Mouse (Mus musculus): ENCODE data around the gene Ccdc142. TPM values are rescaled to one million over a fixed set of nuclear protein-coding genes. Genes with fewer than 3 reads are reported as not detected.

The Ccdc142 gene
- total and polyA plus RNA-seq, 2 experiments, result 3.0 to 5.4 TPM

- H3K4me3 ChIP-seq (ENCODE audit: insufficient read depth, low read depth, low read length), result peak within 1 kb of the TSS; percentile 97
- no peaks in the 10 kb centered on the region; the same call in 1 of the 2 replicates for H3K36me3 ChIP-seq (ENCODE audit: control insufficient read depth, insufficient read depth, low read length)
- H3K79me2 ChIP-seq (ENCODE audit: control insufficient read depth, insufficient read depth, low read length), result no peaks in the 10 kb centered on the region
- H3K27me3 ChIP-seq (ENCODE audit: control insufficient read depth, insufficient read depth, low read length), result no peaks in the 10 kb centered on the region
- H3K4me1 ChIP-seq (ENCODE audit: control insufficient read depth, insufficient read depth, low read length), result peaks cover 7% of the 10 kb centered on the region
- no peak for DNase-seq (ENCODE audit: extremely low read depth, low read depth, low spot score)
- TF ChIP-seq CTCF (IDR thresholded peaks at IDR 0.05; ENCODE audit: low read depth, low read length) (no peak), POLR2A (IDR thresholded peaks at IDR 0.05; ENCODE audit: extremely low read depth, insufficient read depth, low read length) (no peak)
- peak within 1 kb of the TSS; percentile 66 for H3K27ac ChIP-seq (replicated peaks; ENCODE audit: insufficient read depth, low read depth, low read length)
- peak within 1 kb of the TSS; percentile 96 for H3K9ac ChIP-seq (ENCODE audit: low read depth, low read length)
- 20% methylated on average over 5 of the region's 5 CpGs for WGBS
Observed at GRCm38 (mm10) chr6:83125331-83125730, 23.9 kb downstream of the Ccdc142 start, which contains the start of gene Ino80b. Ino80b (minus strand) TSS chr6:83125431.

GRCm38 (mm10) chr6:83127419-83127818 lies 26.0 kb downstream of the Ccdc142 start:
- DNase-seq (ENCODE audit: extremely low read depth, low read depth, low spot score), result no peak
- TF ChIP-seq CTCF (IDR thresholded peaks at IDR 0.05; ENCODE audit: low read depth, low read length) (no peak; the same call in 1 of the 2 replicates), POLR2A (IDR thresholded peaks at IDR 0.05; ENCODE audit: extremely low read depth, insufficient read depth, low read length) (no peak)
- Histone ChIP-seq H3K79me2 (ENCODE audit: control insufficient read depth, insufficient read depth, low read length) (no peaks in the 10 kb centered on the region), H3K27ac (replicated peaks; ENCODE audit: insufficient read depth, low read depth, low read length) (no peak overlapping the region), H3K36me3 (ENCODE audit: control insufficient read depth, insufficient read depth, low read length) (no peaks in the 10 kb centered on the region; the same call in 1 of the 2 replicates), H3K4me3 (ENCODE audit: insufficient read depth, low read depth, low read length) (no peak overlapping the region), H3K9ac (ENCODE audit: low read depth, low read length) (no peak overlapping the region), H3K27me3 (ENCODE audit: control insufficient read depth, insufficient read depth, low read length) (no peaks in the 10 kb centered on the region), H3K4me1 (ENCODE audit: control insufficient read depth, insufficient read depth, low read length) (peaks cover 10% of the 10 kb centered on the region)
- WGBS, result 96% methylated on average over 5 of the region's 5 CpGs

GRCm38 (mm10) chr6:83131469-83132034 lies 30.2 kb downstream of the Ccdc142 start:
- peak; percentile 98 for DNase-seq (ENCODE audit: extremely low read depth, low read depth, low spot score)
- Histone ChIP-seq H3K4me3 (ENCODE audit: insufficient read depth, low read depth, low read length) (no peak overlapping the region), H3K79me2 (ENCODE audit: control insufficient read depth, insufficient read depth, low read length) (no peaks in the 10 kb centered on the region), H3K27ac (replicated peaks; ENCODE audit: insufficient read depth, low read depth, low read length) (peak overlapping the region; percentile 69), H3K4me1 (ENCODE audit: control insufficient read depth, insufficient read depth, low read length) (peaks cover 19% of the 10 kb centered on the region), H3K9ac (ENCODE audit: low read depth, low read length) (peak overlapping the region; percentile 31), H3K36me3 (ENCODE audit: control insufficient read depth, insufficient read depth, low read length) (no peaks in the 10 kb centered on the region), H3K27me3 (ENCODE audit: control insufficient read depth, insufficient read depth, low read length) (no peaks in the 10 kb centered on the region)
- TF ChIP-seq CTCF (IDR thresholded peaks at IDR 0.05; ENCODE audit: low read depth, low read length) (no peak), POLR2A (IDR thresholded peaks at IDR 0.05; ENCODE audit: extremely low read depth, insufficient read depth, low read length) (no peak)
- WGBS, result 14% methylated on average over 6 of the region's 6 CpGs

GRCm38 (mm10) chr6:83132176-83132919 lies 30.9 kb downstream of the Ccdc142 start:
- peak overlapping the region; percentile 60 for H3K27ac ChIP-seq (replicated peaks; ENCODE audit: insufficient read depth, low read depth, low read length)
- no peak overlapping the region for H3K4me3 ChIP-seq (ENCODE audit: insufficient read depth, low read depth, low read length)
- TF ChIP-seq POLR2A (IDR thresholded peaks at IDR 0.05; ENCODE audit: extremely low read depth, insufficient read depth, low read length) (no peak), CTCF (IDR thresholded peaks at IDR 0.05; ENCODE audit: low read depth, low read length) (no peak)
- H3K4me1 ChIP-seq (ENCODE audit: control insufficient read depth, insufficient read depth, low read length), result peaks cover 19% of the 10 kb centered on the region
- DNase-seq (ENCODE audit: extremely low read depth, low read depth, low spot score), result peak; percentile 97
- no peak overlapping the region for H3K9ac ChIP-seq (ENCODE audit: low read depth, low read length)
- no peaks in the 10 kb centered on the region for H3K79me2 ChIP-seq (ENCODE audit: control insufficient read depth, insufficient read depth, low read length)
- no peaks in the 10 kb centered on the region for H3K36me3 ChIP-seq (ENCODE audit: control insufficient read depth, insufficient read depth, low read length)
- 30% methylated on average over 9 of the region's 9 CpGs for WGBS
- H3K27me3 ChIP-seq (ENCODE audit: control insufficient read depth, insufficient read depth, low read length), result no peaks in the 10 kb centered on the region

GRCm38 (mm10) chr6:83134226-83134625 lies 32.8 kb downstream of the Ccdc142 start:
- WGBS, result 54% methylated on average over 3 of the region's 3 CpGs

More at GRCm38 (mm10) chr6:83134226-83134625, 32.8 kb downstream of the Ccdc142 start:
- Histone ChIP-seq H3K27ac (replicated peaks; ENCODE audit: insufficient read depth, low read depth, low read length) (no peak overlapping the region), H3K4me1 (ENCODE audit: control insufficient read depth, insufficient read depth, low read length) (peaks cover 26% of the 10 kb centered on the region), H3K27me3 (ENCODE audit: control insufficient read depth, insufficient read depth, low read length) (no peaks in the 10 kb centered on the region), H3K79me2 (ENCODE audit: control insufficient read depth, insufficient read depth, low read length) (no peaks in the 10 kb centered on the region; the same call in 1 of the 2 replicates), H3K4me3 (ENCODE audit: insufficient read depth, low read depth, low read length) (no peak overlapping the region), H3K9ac (ENCODE audit: low read depth, low read length) (no peak overlapping the region), H3K36me3 (ENCODE audit: control insufficient read depth, insufficient read depth, low read length) (no peaks in the 10 kb centered on the region)
- peak; percentile 49 for DNase-seq (ENCODE audit: extremely low read depth, low read depth, low spot score)
- TF ChIP-seq POLR2A (IDR thresholded peaks at IDR 0.05; ENCODE audit: extremely low read depth, insufficient read depth, low read length), result no peak
- TF ChIP-seq CTCF (IDR thresholded peaks at IDR 0.05; ENCODE audit: low read depth, low read length), result no peak
